Mouse (Mus musculus) megakaryocyte, embryonic 14.5 days (primary cell): ENCODE measurements around the gene Tbc1d16.

Source experiments
- FLI1 ChIP-seq: IDR thresholded peaks from 2 replicates; pipeline ENCODE4 v1.6.1; 2012; ENCODE audit warnings: low read length, inconsistent platforms, mixed read lengths
- GATA1 ChIP-seq: IDR thresholded peaks from 3 replicates; pipeline ENCODE4 v1.6.1; 2012; ENCODE audit warnings: mixed read lengths, low read length, inconsistent platforms, borderline replicate concordance

GRCm38 (mm10) chr11:119109415-119110071 is 118.8 kb downstream of the Tbc1d16 start:
- TF ChIP-seq FLI1 (no peak), GATA1 (no peak)
